Mouse (Mus musculus) hindbrain, embryonic 11.5 days (tissue): ENCODE data around the gene Kcnb1. TPM values are rescaled to one million over a fixed set of nuclear protein-coding genes. Genes with fewer than 3 reads are reported as not detected.

Experiments used
- ATAC-seq: fragments of 200-750 bp; cut with Nextera tagmentation; 2 replicates; pipeline ENCODE4 v1.8.0; 2017; ENCODE audit warnings: mild to moderate bottlenecking, moderate TSS enrichment, moderate library complexity; ENCODE audit not compliant: low FRiP score
- DNase-seq: peaks from one replicate; pipeline ENCODE4 v3.0.0-alpha.2; 2015; ENCODE audit warnings: low spot score
- H3K27ac ChIP-seq: fragments of 300-500 bp; sonication (generic); 2 replicates; pipeline ENCODE4 v1.5.1; 2014; ENCODE audit warnings: mild to moderate bottlenecking, low read depth, low read length
- H3K27me3 ChIP-seq: fragments of 300-500 bp; sonication (generic); 2 replicates; pipeline ENCODE4 v1.6.1; 2014; ENCODE audit warnings: mild to moderate bottlenecking, low read length, moderate library complexity, mixed read lengths; ENCODE audit not compliant: control insufficient read depth, insufficient read depth
- H3K36me3 ChIP-seq: fragments of 300-500 bp; sonication (generic); 2 replicates; pipeline ENCODE4 v1.6.1; 2014; ENCODE audit warnings: mild to moderate bottlenecking, low read length, moderate library complexity, mixed read lengths; ENCODE audit not compliant: control insufficient read depth, insufficient read depth
- H3K4me1 ChIP-seq: fragments of 300-500 bp; sonication (generic); replicated peaks from 2 replicates; pipeline ENCODE4 v1.6.1; 2014; ENCODE audit warnings: low read length, mixed read lengths; ENCODE audit not compliant: control insufficient read depth, insufficient read depth
- H3K4me2 ChIP-seq: fragments of 300-500 bp; sonication (generic); replicated peaks from 2 replicates; pipeline ENCODE4 v1.6.1; 2014; ENCODE audit warnings: mild to moderate bottlenecking, low read depth, low read length
- H3K4me3 ChIP-seq: fragments of 300-500 bp; sonication (generic); 2 replicates; pipeline ENCODE4 v1.5.1; 2014; ENCODE audit warnings: low read depth, low read length
- H3K9ac ChIP-seq: fragments of 300-500 bp; sonication (generic); 2 replicates; pipeline ENCODE4 v1.6.1; 2014; ENCODE audit warnings: low read depth, low read length
- H3K9me3 ChIP-seq: fragments of 300-500 bp; sonication (generic); 2 replicates; pipeline ENCODE4 v1.6.1; 2016; ENCODE audit warnings: low read length; ENCODE audit not compliant: control insufficient read depth
- WGBS: fragments of 180-500 bp; shearing (Covaris S2); extraction: QIAGEN DNeasy Blood & Tissue Kit; methylation state at CpG from one replicate; pipeline ENCODE4 v1.1.7; 2014; 5-methylcytosine and 5-hydroxymethylcytosine counted together
- polyA plus RNA-seq: library from polyadenylated mRNA; unstranded; fragments of >200 nt; fragmentation: Nextera tagmentation; extraction: Ambion mirVana; gene quantifications from 2 replicates; pipeline ENCODE4 v1.2.1, GENCODE M21; 2014

Kcnb1 gene
- polyA plus RNA-seq, 1 experiment from 2014 or later = 0.69 TPM

DNA sequence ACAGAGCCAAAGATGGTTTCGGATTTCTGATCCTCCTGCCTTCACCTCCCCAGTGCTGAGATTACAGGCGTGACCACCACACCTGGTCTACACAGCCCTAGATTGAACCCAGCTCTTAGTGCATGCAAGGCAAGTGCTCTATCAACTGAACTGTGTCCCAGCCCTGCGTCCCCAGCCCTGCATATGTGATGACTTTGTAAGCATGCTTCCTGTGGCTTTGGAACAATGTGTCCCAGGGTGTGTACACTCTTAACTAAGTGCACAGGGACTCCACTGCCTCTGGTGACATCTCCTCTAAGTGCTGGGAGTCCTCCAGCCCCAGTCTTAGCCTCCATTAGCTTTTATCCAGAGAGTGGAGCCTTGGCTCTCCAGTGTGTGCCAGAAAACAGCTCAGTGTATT is 3.4 kb upstream of the Kcnb1 start:
- no peaks in the 10 kb centered on the region for H3K9me3 ChIP-seq
- WGBS = 84% methylated on average over 3 of the region's 3 CpGs
- no peak overlapping the region for H3K27ac ChIP-seq
- no peak overlapping the region for H3K4me3 ChIP-seq
- DNase-seq (no peak), ATAC-seq (no peak)
- peaks cover 20% of the 10 kb centered on the region for H3K27me3 ChIP-seq
- no peak overlapping the region for H3K9ac ChIP-seq
- no peaks in the 10 kb centered on the region for H3K36me3 ChIP-seq
- no peak overlapping the region for H3K4me2 ChIP-seq
- H3K4me1 ChIP-seq = no peaks in the 10 kb centered on the region; the same call in none of the 2 replicates

DNA sequence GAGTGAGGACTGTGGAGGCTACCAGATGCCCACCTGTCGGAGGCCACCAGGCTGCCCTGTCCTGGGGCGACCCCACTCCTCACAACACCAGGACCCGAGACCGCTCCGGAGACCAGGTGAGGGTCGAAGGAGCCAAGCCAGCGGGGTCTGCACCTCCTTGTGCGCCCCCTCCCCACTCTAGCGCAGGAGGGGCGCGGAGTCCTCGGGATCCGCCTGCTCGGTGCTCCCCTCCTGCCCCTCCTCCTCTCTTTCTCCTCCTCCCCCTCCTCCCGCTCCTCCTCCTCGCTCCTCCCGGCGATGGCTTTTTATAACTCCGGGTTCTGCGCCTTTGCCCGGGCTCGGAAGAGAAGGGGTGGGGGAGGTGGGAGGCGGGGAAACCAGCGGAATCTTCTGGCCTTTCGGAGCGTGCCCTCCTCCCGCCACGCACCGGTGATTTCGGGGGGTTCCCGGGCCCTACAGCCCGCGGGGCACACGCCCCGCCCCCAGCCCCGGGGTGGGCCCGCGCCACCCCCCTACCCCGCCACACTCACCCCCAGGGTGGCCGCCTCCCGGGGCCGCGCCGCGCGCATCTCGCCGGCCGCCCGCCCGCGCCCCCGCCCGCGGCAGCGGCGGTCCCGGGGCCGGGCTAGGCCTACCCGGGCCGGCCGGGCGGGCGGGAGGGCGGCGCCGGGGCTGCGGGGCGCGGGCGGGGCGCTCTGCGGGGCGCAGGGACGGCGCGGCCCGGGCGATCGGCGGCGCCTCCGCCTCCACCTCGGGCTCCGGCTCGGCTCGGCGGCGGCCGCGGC is 472 bp downstream of the Kcnb1 start:
- H3K27me3 ChIP-seq = peaks cover 37% of the 10 kb centered on the region
- H3K4me3 ChIP-seq = peak overlapping the region; percentile 49
- no peak overlapping the region for H3K27ac ChIP-seq
- H3K9ac ChIP-seq = peak overlapping the region; percentile 60
- H3K4me1 ChIP-seq = no peaks in the 10 kb centered on the region; the same call in none of the 2 replicates
- under 1% methylated on average over 32 of the region's 91 CpGs for WGBS
- ATAC-seq (peak; percentile 66), DNase-seq (peak; percentile 66)
- H3K9me3 ChIP-seq = no peaks in the 10 kb centered on the region
- H3K4me2 ChIP-seq = peak overlapping the region; percentile 72
- no peaks in the 10 kb centered on the region for H3K36me3 ChIP-seq

DNA sequence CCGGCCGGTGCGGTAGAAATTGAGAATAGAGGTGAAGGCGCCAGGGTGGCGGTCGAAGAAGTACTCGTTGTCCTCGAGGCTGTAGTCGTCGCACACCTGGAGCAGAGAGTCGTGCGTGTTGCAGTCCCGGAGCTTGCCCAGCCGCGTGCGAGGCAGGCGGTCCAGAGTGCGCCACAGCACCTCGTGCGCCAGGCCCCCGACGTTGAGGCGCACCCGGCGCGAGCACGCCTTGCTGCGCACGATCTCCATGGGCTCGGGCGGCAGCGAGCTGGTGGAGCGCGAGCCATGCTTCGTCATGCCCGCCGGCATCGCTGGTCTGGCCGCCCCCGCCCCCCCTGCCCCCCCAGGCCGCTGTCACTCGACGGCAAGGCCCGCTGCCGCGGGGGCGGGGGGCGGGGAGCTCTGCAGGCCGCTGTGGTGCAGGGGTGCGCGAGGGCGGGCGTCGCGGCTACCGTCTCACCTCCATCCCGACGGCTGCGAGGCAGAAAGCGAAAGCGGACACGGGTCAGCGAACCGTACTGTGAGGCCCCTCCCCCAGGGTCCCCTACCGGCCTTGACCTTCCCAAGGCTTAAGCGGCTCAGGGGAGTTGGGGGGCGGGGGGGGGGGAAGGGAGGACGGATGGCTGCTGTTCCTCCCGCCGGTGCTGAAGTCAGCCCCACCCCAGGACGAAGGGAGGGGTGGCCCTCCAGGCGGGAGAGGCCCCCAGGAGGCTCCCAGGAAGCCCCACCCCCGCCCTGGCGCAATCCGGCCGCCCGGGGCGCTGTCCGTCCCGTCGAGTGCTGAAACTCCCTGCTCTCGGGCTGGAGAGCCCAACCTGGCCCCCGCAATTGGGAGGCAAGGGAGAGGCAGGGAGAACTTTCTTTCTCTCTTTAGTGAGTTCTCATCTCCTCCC is 1.4 kb downstream of the Kcnb1 start:
- peak overlapping the region; percentile 72 for H3K4me2 ChIP-seq
- H3K4me1 ChIP-seq = no peaks in the 10 kb centered on the region; the same call in none of the 2 replicates
- peak; percentile 76 for DNase-seq
- WGBS = 18% methylated on average over 54 of the region's 83 CpGs
- H3K9ac ChIP-seq = no peak overlapping the region
- peaks cover 37% of the 10 kb centered on the region for H3K27me3 ChIP-seq
- no peaks in the 10 kb centered on the region for H3K9me3 ChIP-seq
- no peaks in the 10 kb centered on the region for H3K36me3 ChIP-seq
- H3K4me3 ChIP-seq = peak overlapping the region; percentile 49
- ATAC-seq = peak; percentile 53; the same call in 1 of the 2 replicates
- H3K27ac ChIP-seq = no peak overlapping the region

DNA sequence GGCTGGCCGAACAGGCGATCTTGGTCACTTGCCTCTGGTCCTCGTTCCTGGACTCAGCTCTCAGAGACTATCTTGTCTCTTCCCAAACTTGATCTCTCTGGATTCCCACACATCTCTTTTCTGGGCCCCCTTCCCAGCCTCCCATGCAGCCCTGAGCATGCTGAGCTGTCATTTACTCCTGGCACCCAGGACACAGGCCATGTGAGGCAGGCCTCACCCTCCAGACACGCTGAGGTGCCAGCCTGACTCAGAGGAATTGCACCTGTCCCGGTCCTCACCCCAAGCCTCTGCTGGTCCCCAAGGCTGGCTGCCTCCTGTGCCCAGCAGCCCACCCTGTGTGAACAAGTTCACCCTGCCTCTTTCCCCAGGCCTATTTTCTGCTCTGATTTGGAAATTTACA is 2.8 kb downstream of the Kcnb1 start:
- peaks cover 37% of the 10 kb centered on the region for H3K27me3 ChIP-seq

DNA sequence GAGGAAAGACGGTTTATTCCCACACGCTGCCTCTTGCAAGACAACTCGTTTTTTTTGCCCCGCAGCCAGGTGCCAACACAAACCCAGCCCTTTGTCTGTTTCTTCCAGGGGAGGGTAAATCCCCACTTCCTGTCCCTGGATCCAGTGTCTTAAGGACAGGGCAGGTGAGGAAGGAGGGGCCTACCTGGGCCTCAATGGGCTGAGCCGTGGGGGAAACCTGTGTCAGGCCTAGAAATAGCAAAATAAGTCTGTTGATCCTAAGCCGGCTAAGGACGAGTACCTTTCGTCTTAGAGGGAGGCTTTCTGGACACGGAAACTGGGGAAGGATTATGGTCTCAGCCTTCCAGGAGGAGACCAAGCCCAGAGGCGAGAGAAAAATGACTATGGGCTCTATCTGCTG is 3.4 kb downstream of the Kcnb1 start:
- ATAC-seq (no peak), DNase-seq (no peak)
- Histone ChIP-seq H3K4me3 (no peak overlapping the region), H3K27ac (no peak overlapping the region), H3K9me3 (no peaks in the 10 kb centered on the region), H3K27me3 (peaks cover 37% of the 10 kb centered on the region), H3K36me3 (no peaks in the 10 kb centered on the region), H3K4me2 (no peak overlapping the region), H3K9ac (no peak overlapping the region), H3K4me1 (no peaks in the 10 kb centered on the region; the same call in none of the 2 replicates)
- WGBS = 58% methylated on average over 10 of the region's 10 CpGs

More for the DNA sequence above, 2.8 kb downstream of the Kcnb1 start:
- Histone ChIP-seq H3K4me1 (no peaks in the 10 kb centered on the region; the same call in none of the 2 replicates), H3K27ac (no peak overlapping the region), H3K4me2 (no peak overlapping the region), H3K4me3 (no peak overlapping the region), H3K9me3 (no peaks in the 10 kb centered on the region), H3K9ac (no peak overlapping the region), H3K36me3 (no peaks in the 10 kb centered on the region)
- ATAC-seq (no peak), DNase-seq (no peak)
- 83% methylated on average over 5 of the region's 5 CpGs for WGBS

DNA sequence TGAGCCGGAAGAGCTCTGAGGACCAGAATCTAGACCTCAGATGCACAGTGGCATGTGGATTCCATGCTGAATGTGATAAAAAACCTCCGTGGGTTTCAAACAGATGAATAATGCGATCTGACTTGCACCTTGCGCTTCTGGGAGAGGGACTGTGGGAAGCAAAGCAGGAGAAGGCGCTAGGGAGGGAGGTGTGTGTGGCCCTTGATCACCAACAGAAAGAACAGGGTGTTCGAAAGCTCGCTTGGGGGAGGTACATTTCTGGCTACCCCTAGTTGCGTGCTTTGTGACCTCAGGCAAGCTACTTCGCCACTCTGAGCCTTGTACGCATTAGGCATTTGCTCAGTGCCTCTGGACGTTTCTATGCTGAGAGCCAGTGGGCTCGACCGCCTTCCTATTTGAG is 4.0 kb downstream of the Kcnb1 start:
- Histone ChIP-seq H3K4me3 (no peak overlapping the region), H3K4me1 (no peaks in the 10 kb centered on the region; the same call in none of the 2 replicates), H3K9me3 (no peaks in the 10 kb centered on the region), H3K27me3 (peaks cover 34% of the 10 kb centered on the region), H3K27ac (no peak overlapping the region), H3K36me3 (no peaks in the 10 kb centered on the region), H3K9ac (no peak overlapping the region), H3K4me2 (no peak overlapping the region)
- WGBS = 59% methylated on average over 13 of the region's 13 CpGs
- ATAC-seq (no peak), DNase-seq (no peak)

DNA sequence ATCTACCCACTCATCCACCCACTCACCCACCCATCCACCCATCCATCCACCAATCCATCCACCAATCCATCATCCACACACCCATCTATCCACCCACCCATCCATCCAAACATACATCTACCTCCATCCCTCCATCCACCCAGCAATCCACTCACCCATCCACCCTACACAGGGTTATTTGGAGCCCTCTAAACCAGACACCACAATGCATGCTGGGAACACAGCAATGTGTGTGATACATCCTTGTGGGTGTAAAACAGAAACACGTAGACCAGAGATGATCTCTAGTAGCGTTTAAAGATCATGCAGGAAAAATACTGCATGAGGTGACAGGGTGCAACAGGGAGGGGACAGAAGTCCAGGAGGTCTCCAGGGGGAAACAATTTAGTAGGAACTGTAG is 4.5 kb downstream of the Kcnb1 start:
- Histone ChIP-seq H3K9ac (no peak overlapping the region), H3K4me3 (no peak overlapping the region), H3K4me2 (no peak overlapping the region), H3K4me1 (no peaks in the 10 kb centered on the region; the same call in none of the 2 replicates), H3K36me3 (no peaks in the 10 kb centered on the region), H3K9me3 (no peaks in the 10 kb centered on the region), H3K27ac (no peak overlapping the region), H3K27me3 (peaks cover 29% of the 10 kb centered on the region)
- ATAC-seq = no peak
- DNase-seq = no peak
- WGBS = 92% methylated on average over 2 of the region's 2 CpGs

DNA sequence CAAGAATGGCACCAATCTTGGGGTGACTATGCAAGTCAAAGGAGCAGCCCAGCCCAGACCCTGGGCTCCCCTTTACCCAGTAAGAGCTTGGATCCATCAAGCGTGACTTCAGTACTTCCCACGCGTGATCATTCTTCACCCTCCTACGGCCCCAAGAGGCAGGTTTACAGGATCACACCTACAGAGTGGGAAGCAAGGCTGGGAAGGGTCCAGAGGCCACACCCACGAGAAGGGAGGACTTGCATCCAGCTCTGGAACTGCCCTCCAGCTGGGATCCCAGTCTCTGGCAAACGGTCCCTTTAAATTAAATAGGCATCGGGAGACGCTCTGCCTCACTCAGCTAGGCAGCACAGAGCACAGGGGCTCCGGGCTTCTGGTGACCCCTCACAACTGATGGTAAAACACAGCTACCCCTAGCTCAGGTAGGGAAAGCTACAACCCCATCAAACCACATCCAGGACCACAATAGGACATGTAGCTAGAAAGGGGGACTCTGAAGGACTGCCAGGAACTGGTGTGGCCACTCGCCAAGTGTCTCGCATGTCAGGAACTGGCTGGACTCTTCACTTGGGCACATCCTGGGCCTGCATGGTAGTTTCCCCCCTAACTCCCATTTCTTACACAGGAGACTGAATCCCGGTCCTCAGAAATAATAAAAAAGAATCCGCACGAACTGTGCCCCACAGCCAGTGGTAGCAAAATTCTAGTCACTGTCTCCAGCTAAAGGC is 8.1 kb downstream of the Kcnb1 start:
- WGBS = 88% methylated on average over 14 of the region's 14 CpGs
- Histone ChIP-seq H3K36me3 (no peaks in the 10 kb centered on the region), H3K27me3 (peaks cover 3% of the 10 kb centered on the region)

More for the DNA sequence above, 8.1 kb downstream of the Kcnb1 start:
- DNase-seq (no peak), ATAC-seq (no peak)
- Histone ChIP-seq H3K4me2 (no peak overlapping the region), H3K9me3 (no peaks in the 10 kb centered on the region), H3K9ac (no peak overlapping the region), H3K27ac (no peak overlapping the region), H3K4me3 (no peak overlapping the region), H3K4me1 (no peaks in the 10 kb centered on the region)
